Mouse (Mus musculus): ENCODE results near the gene Emilin1. TPM values are rescaled to one million over a fixed set of nuclear protein-coding genes. Genes with fewer than 3 reads are reported as not detected.

Emilin1 gene
- polyA plus RNA-seq, 1 experiment, result 3.2 TPM

GRCm38 (mm10) chr5:30948620-30949019 lies 35.4 kb downstream of the Emilin1 start:
- Histone ChIP-seq H3K36me3 (ENCODE audit: control insufficient read depth, insufficient read depth, low read length, poor library complexity, severe bottlenecking) (no peaks in the 10 kb centered on the region; the same call in 1 of the 2 replicates), H3K4me3 (ENCODE audit: low read depth, low read length) (no peak overlapping the region), H3K4me1 (ENCODE audit: control insufficient read depth, insufficient read depth, low read length) (no peaks in the 10 kb centered on the region), H3K9me3 (replicated peaks; ENCODE audit: control insufficient read depth, insufficient read depth, low read length, poor library complexity, severe bottlenecking) (no peaks in the 10 kb centered on the region), H3K9ac (ENCODE audit: low read depth, poor library complexity, severe bottlenecking) (no peak overlapping the region), H3K27me3 (ENCODE audit: control insufficient read depth, insufficient read depth, low read length, poor library complexity, severe bottlenecking) (no peaks in the 10 kb centered on the region), H3K27ac (ENCODE audit: insufficient read depth, low read length) (no peak overlapping the region)
- no peak for TF ChIP-seq CTCF (IDR thresholded peaks at IDR 0.05; ENCODE audit: low read depth, low read length)

- no peaks in the 10 kb centered on the region for H3K9me3 ChIP-seq (replicated peaks; ENCODE audit: control insufficient read depth, insufficient read depth, low read length, poor library complexity, severe bottlenecking)
- no peaks in the 10 kb centered on the region for H3K4me1 ChIP-seq (ENCODE audit: control insufficient read depth, insufficient read depth, low read length)
- H3K27ac ChIP-seq (ENCODE audit: insufficient read depth, low read length), result no peak overlapping the region
- peak; percentile 87 for TF ChIP-seq POLR2A (IDR thresholded peaks at IDR 0.05; ENCODE audit: insufficient read depth, low read length)
- TF ChIP-seq EP300 (IDR thresholded peaks at IDR 0.05; ENCODE audit: insufficient read depth, low read depth, low read length), result no peak
- peak overlapping the region; percentile 58 for H3K9ac ChIP-seq (ENCODE audit: low read depth, poor library complexity, severe bottlenecking)
- peak overlapping the region; percentile 96 for H3K4me3 ChIP-seq (ENCODE audit: low read depth, low read length)
- peaks cover 6% of the 10 kb centered on the region for H3K36me3 ChIP-seq (ENCODE audit: control insufficient read depth, insufficient read depth, low read length, poor library complexity, severe bottlenecking)
- H3K27me3 ChIP-seq (ENCODE audit: control insufficient read depth, insufficient read depth, low read length, poor library complexity, severe bottlenecking), result no peaks in the 10 kb centered on the region
These were observed 36.6 kb downstream of the Emilin1 start for GRCm38 (mm10) chr5:30949654-30950326.

GRCm38 (mm10) chr5:30950451-30950850 lies 37.2 kb downstream of the Emilin1 start:
- H3K9me3 ChIP-seq (replicated peaks; ENCODE audit: control insufficient read depth, insufficient read depth, low read length, poor library complexity, severe bottlenecking), result no peaks in the 10 kb centered on the region
- TF ChIP-seq EP300 (IDR thresholded peaks at IDR 0.05; ENCODE audit: insufficient read depth, low read depth, low read length) (no peak), CTCF (IDR thresholded peaks at IDR 0.05; ENCODE audit: low read depth, low read length) (no peak), POLR2A (IDR thresholded peaks at IDR 0.05; ENCODE audit: insufficient read depth, low read length) (no peak)
- H3K27me3 ChIP-seq (ENCODE audit: control insufficient read depth, insufficient read depth, low read length, poor library complexity, severe bottlenecking), result no peaks in the 10 kb centered on the region
- no peak overlapping the region for H3K27ac ChIP-seq (ENCODE audit: insufficient read depth, low read length)
- peaks cover 13% of the 10 kb centered on the region for H3K36me3 ChIP-seq (ENCODE audit: control insufficient read depth, insufficient read depth, low read length, poor library complexity, severe bottlenecking)
- H3K4me3 ChIP-seq (ENCODE audit: low read depth, low read length), result peak overlapping the region; percentile 96
- peak overlapping the region; percentile 58 for H3K9ac ChIP-seq (ENCODE audit: low read depth, poor library complexity, severe bottlenecking)
- no peaks in the 10 kb centered on the region for H3K4me1 ChIP-seq (ENCODE audit: control insufficient read depth, insufficient read depth, low read length)

GRCm38 (mm10) chr5:30950922-30951321 lies 37.7 kb downstream of the Emilin1 start:
- H3K4me1 ChIP-seq (ENCODE audit: control insufficient read depth, insufficient read depth, low read length), result no peaks in the 10 kb centered on the region
- no peak overlapping the region for H3K27ac ChIP-seq (ENCODE audit: insufficient read depth, low read length)
- H3K9me3 ChIP-seq (replicated peaks; ENCODE audit: control insufficient read depth, insufficient read depth, low read length, poor library complexity, severe bottlenecking), result no peaks in the 10 kb centered on the region
- no peak overlapping the region for H3K9ac ChIP-seq (ENCODE audit: low read depth, poor library complexity, severe bottlenecking)
- TF ChIP-seq POLR2A (IDR thresholded peaks at IDR 0.05; ENCODE audit: insufficient read depth, low read length), result no peak
- no peak for TF ChIP-seq EP300 (IDR thresholded peaks at IDR 0.05; ENCODE audit: insufficient read depth, low read depth, low read length)
- no peak for TF ChIP-seq CTCF (IDR thresholded peaks at IDR 0.05; ENCODE audit: low read depth, low read length)
- no peak overlapping the region for H3K4me3 ChIP-seq (ENCODE audit: low read depth, low read length)
- peaks cover 18% of the 10 kb centered on the region for H3K36me3 ChIP-seq (ENCODE audit: control insufficient read depth, insufficient read depth, low read length, poor library complexity, severe bottlenecking)
- no peaks in the 10 kb centered on the region for H3K27me3 ChIP-seq (ENCODE audit: control insufficient read depth, insufficient read depth, low read length, poor library complexity, severe bottlenecking)

- no peak overlapping the region for H3K4me3 ChIP-seq (ENCODE audit: low read depth, low read length)
- no peak for TF ChIP-seq POLR2A (IDR thresholded peaks at IDR 0.05; ENCODE audit: insufficient read depth, low read length)
- H3K9me3 ChIP-seq (replicated peaks; ENCODE audit: control insufficient read depth, insufficient read depth, low read length, poor library complexity, severe bottlenecking), result no peaks in the 10 kb centered on the region
- H3K36me3 ChIP-seq (ENCODE audit: control insufficient read depth, insufficient read depth, low read length, poor library complexity, severe bottlenecking), result peaks cover 20% of the 10 kb centered on the region
- no peaks in the 10 kb centered on the region for H3K4me1 ChIP-seq (ENCODE audit: control insufficient read depth, insufficient read depth, low read length)
- no peak overlapping the region for H3K27ac ChIP-seq (ENCODE audit: insufficient read depth, low read length)
- H3K27me3 ChIP-seq (ENCODE audit: control insufficient read depth, insufficient read depth, low read length, poor library complexity, severe bottlenecking), result no peaks in the 10 kb centered on the region
- H3K9ac ChIP-seq (ENCODE audit: low read depth, poor library complexity, severe bottlenecking), result no peak overlapping the region
These were observed 38.5 kb downstream of the Emilin1 start for GRCm38 (mm10) chr5:30951706-30952105.

- no peaks in the 10 kb centered on the region for H3K27me3 ChIP-seq (ENCODE audit: control insufficient read depth, insufficient read depth, low read length, poor library complexity, severe bottlenecking)
- peaks cover 20% of the 10 kb centered on the region for H3K36me3 ChIP-seq (ENCODE audit: control insufficient read depth, insufficient read depth, low read length, poor library complexity, severe bottlenecking)
- no peaks in the 10 kb centered on the region for H3K4me1 ChIP-seq (ENCODE audit: control insufficient read depth, insufficient read depth, low read length)
- H3K9me3 ChIP-seq (replicated peaks; ENCODE audit: control insufficient read depth, insufficient read depth, low read length, poor library complexity, severe bottlenecking), result no peaks in the 10 kb centered on the region
- H3K9ac ChIP-seq (ENCODE audit: low read depth, poor library complexity, severe bottlenecking), result no peak overlapping the region
- H3K27ac ChIP-seq (ENCODE audit: insufficient read depth, low read length), result no peak overlapping the region
- H3K4me3 ChIP-seq (ENCODE audit: low read depth, low read length), result no peak overlapping the region
- TF ChIP-seq CTCF (IDR thresholded peaks at IDR 0.05; ENCODE audit: low read depth, low read length), result no peak
- no peak for TF ChIP-seq POLR2A (IDR thresholded peaks at IDR 0.05; ENCODE audit: insufficient read depth, low read length)
- TF ChIP-seq EP300 (IDR thresholded peaks at IDR 0.05; ENCODE audit: insufficient read depth, low read depth, low read length), result no peak
These were observed 39.3 kb downstream of the Emilin1 start for GRCm38 (mm10) chr5:30952551-30952950.
